Mouse (Mus musculus): ENCODE measurements around the gene Rgs8.

GRCm38 (mm10) chr1:153712633-153713032 is 59.8 kb downstream of the Rgs8 start:
- TF ChIP-seq CTCF (IDR thresholded peaks at IDR 0.05) (no peak), EP300 (IDR thresholded peaks at IDR 0.05; ENCODE audit: insufficient read depth, low read depth, low read length) (no peak)
